Comparison of ENCODE assay signal across 8 mouse cellular contexts in the genomic region with DNA sequence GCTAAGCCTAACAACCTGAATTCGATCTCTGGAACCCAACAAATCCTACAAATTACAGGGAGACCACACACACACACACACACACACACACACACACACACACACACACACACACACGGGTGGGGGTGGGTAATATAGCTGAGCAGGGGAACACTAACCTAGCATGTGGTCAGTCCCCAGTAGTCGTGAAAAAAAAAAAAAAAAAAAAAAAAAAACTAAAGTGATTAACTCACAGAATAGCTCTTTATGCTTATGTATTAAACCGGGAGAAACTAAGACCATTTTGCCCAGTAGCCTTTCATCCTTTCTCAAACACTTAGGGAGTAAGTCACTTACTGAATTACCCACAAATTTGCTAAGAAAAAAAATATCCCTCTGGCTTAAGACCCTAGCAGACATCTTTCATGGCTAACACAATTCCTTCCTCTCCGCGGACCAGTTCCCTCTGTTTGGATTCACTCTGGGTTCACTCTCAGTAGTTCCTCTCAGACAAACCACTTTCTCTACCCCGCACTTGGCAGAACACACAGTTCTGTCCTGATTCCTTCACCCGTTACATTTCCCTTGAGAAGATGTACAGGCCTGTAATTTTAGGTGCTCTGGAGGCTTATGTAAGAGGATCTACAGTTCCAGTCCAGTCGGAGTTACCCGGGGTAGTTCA. TPM values are rescaled to one million over a fixed set of nuclear protein-coding genes. Genes with fewer than 3 reads are reported as not detected.
DNase-seq lines count a peak whose midpoint lies in the region; ATAC-seq and TF ChIP-seq lines count a peak whose summit lies in the region.

No protein-coding gene starts in this region.

- H3K36me3 ChIP-seq in heart, embryonic 10.5 days: no peaks in the 10 kb centered on the region
- no peaks in the 10 kb centered on the region for H3K36me3 ChIP-seq in thymus, adult 2 months (ENCODE audit: control insufficient read depth, insufficient read depth, low read length)
- no peaks in the 10 kb centered on the region for H3K36me3 ChIP-seq in midbrain, embryonic 14.5 days (ENCODE audit: control insufficient read depth, insufficient read depth, low read length)

- no peak for TF ChIP-seq CTCF in thymus, adult 2 months (IDR thresholded peaks at IDR 0.05; ENCODE audit: borderline replicate concordance, control insufficient read depth, extremely low read depth, insufficient read depth, low read length, poor library complexity)

- no peak for DNase-seq in heart, embryonic 10.5 days (ENCODE audit: low spot score)
- DNase-seq in heart, postnatal 4 days: no peak
- no peak for DNase-seq in thymus, adult 2 months
- DNase-seq in thymus, postnatal 25 days: no peak
- DNase-seq in midbrain, embryonic 14.5 days: no peak
- DNase-seq in adrenal gland, postnatal 14 days: no peak
- DNase-seq in T-cell, adult 2 months (ENCODE audit: low spot score): no peak

- peak; percentile 11 for ATAC-seq in inflammation-experienced regulatory T-cells, adult 6 months
- no peak for ATAC-seq in midbrain, embryonic 14.5 days (ENCODE audit: low FRiP score, low TSS enrichment)

- H3K4me2 ChIP-seq in midbrain, embryonic 14.5 days (ENCODE audit: low read length): peak overlapping the region; percentile 91

- H3K9me3 ChIP-seq in heart, embryonic 10.5 days: no peaks in the 10 kb centered on the region
- no peaks in the 10 kb centered on the region for H3K9me3 ChIP-seq in midbrain, embryonic 14.5 days (ENCODE audit: control insufficient read depth, low read length)

- 40% methylated on average over 10 of the region's 10 CpGs for WGBS in heart, embryonic 10.5 days
- 25% methylated on average over 10 of the region's 10 CpGs for WGBS in thymus, adult 2 months
- WGBS in midbrain, embryonic 14.5 days: 42% methylated on average over 10 of the region's 10 CpGs

- H3K4me1 ChIP-seq in heart, embryonic 10.5 days: peaks cover 16% of the 10 kb centered on the region
- H3K4me1 ChIP-seq in thymus, adult 2 months (replicated peaks; ENCODE audit: control insufficient read depth, insufficient read depth, low read length): peaks cover 11% of the 10 kb centered on the region
- H3K4me1 ChIP-seq in midbrain, embryonic 14.5 days (ENCODE audit: control insufficient read depth, insufficient read depth, low read length): peaks cover 5% of the 10 kb centered on the region; the same call in 1 of the 2 replicates

- H3K27me3 ChIP-seq in heart, embryonic 10.5 days (ENCODE audit: insufficient read depth, poor library complexity, severe bottlenecking): peaks cover 9% of the 10 kb centered on the region; the same call in 1 of the 2 replicates
- no peaks in the 10 kb centered on the region for H3K27me3 ChIP-seq in thymus, adult 2 months (ENCODE audit: control insufficient read depth, insufficient read depth, low read length)
- peaks cover 6% of the 10 kb centered on the region; the same call in 1 of the 2 replicates for H3K27me3 ChIP-seq in midbrain, embryonic 14.5 days (ENCODE audit: control insufficient read depth, insufficient read depth, low read length)

- peak overlapping the region; percentile 71 for H3K9ac ChIP-seq in midbrain, embryonic 14.5 days (replicated peaks; ENCODE audit: low read length)

- TF ChIP-seq POLR2A in thymus, adult 2 months (IDR thresholded peaks at IDR 0.05; ENCODE audit: control insufficient read depth, extremely low read depth, insufficient read depth, low read length, poor library complexity): no peak

- peak overlapping the region; percentile 68 for H3K4me3 ChIP-seq in heart, embryonic 10.5 days
- H3K4me3 ChIP-seq in thymus, adult 2 months (ENCODE audit: control insufficient read depth, insufficient read depth, low read length): peak overlapping the region; percentile 94
- H3K4me3 ChIP-seq in midbrain, embryonic 14.5 days (replicated peaks; ENCODE audit: low read depth, low read length): peak overlapping the region; percentile 58

- H3K27ac ChIP-seq in heart, embryonic 10.5 days: peak overlapping the region; percentile 90; the same call in 1 of the 2 replicates
- H3K27ac ChIP-seq in thymus, adult 2 months (ENCODE audit: control insufficient read depth, insufficient read depth, low read length): no peak overlapping the region
- no peak overlapping the region for H3K27ac ChIP-seq in midbrain, embryonic 14.5 days (replicated peaks; ENCODE audit: low read depth, low read length)

RNA-seq across cellular contexts. Expression of a gene that starts 0.7 kb away (rescaled TPM):
- 55.8 and 85.3 TPM in 2 replicates for polyA plus RNA-seq in heart, embryonic 10.5 days (2016; fragmentation: Nextera tagmentation; extraction: Ambion mirVana)
- total RNA-seq in heart, postnatal 4 days (2021): 1 to 10 TPM; 2.0 to 3.3 TPM
- 11.7 and 12.8 TPM in 2 replicates for polyA plus RNA-seq in thymus, adult 2 months (2012; rRNA removed)
- polyA plus RNA-seq in inflammation-experienced regulatory T-cells, adult 6 months (2017; shearing (Covaris generic)): 10 to 100 TPM; 59.4 to 80.7 (median 70.8) TPM
- polyA plus RNA-seq in midbrain, embryonic 14.5 days (2014; fragmentation: Nextera tagmentation; extraction: Ambion mirVana): 21.7 and 28.4 TPM in 2 replicates
- 8.5 and 14.9 TPM in 2 replicates for total RNA-seq in adrenal gland, postnatal 14 days (2021)

RNA-seq across cellular contexts. Expression of a gene that starts 18.9 kb away (rescaled TPM):
- polyA plus RNA-seq in heart, embryonic 10.5 days (2016; fragmentation: Nextera tagmentation; extraction: Ambion mirVana): 4.8 and 4.9 TPM in 2 replicates
- 10 to 100 TPM; 24.6 to 25.3 TPM for total RNA-seq in heart, postnatal 4 days (2021)
- polyA plus RNA-seq in thymus, adult 2 months (2012; rRNA removed): 20.2 and 22.5 TPM in 2 replicates
- 10 to 100 TPM in 1 of 3 experiments, 1 to 10 TPM in 2; 6.6 to 10.9 (median 9.3) TPM for polyA plus RNA-seq in inflammation-experienced regulatory T-cells, adult 6 months (2017; shearing (Covaris generic))
- polyA plus RNA-seq in midbrain, embryonic 14.5 days (2014; fragmentation: Nextera tagmentation; extraction: Ambion mirVana): 9.0 and 10.1 TPM in 2 replicates
- 21.0 and 21.3 TPM in 2 replicates for total RNA-seq in adrenal gland, postnatal 14 days (2021)

RNA-seq across cellular contexts. Expression of a gene that starts 55.2 kb away (rescaled TPM):
- 0.74 and 0.85 TPM in 2 replicates for polyA plus RNA-seq in heart, embryonic 10.5 days (2016; fragmentation: Nextera tagmentation; extraction: Ambion mirVana)
- 1 to 10 TPM; 1.7 to 1.8 TPM for total RNA-seq in heart, postnatal 4 days (2021)
- polyA plus RNA-seq in thymus, adult 2 months (2012; rRNA removed): 2.4 and 4.3 TPM in 2 replicates
- under 1 TPM; 0.24 to 0.46 (median 0.38) TPM for polyA plus RNA-seq in inflammation-experienced regulatory T-cells, adult 6 months (2017; shearing (Covaris generic))
- 0.62 and 2.0 TPM in 2 replicates for polyA plus RNA-seq in midbrain, embryonic 14.5 days (2014; fragmentation: Nextera tagmentation; extraction: Ambion mirVana)
- total RNA-seq in adrenal gland, postnatal 14 days (2021): 1.4 and 2.1 TPM in 2 replicates
